Mouse (Mus musculus): ENCODE measurements around the gene Olfr714.
"Not testable (repeated sequence)": the region's sequence is repeated elsewhere in the genome, so short reads cannot be mapped to it uniquely, and the experiment has no call there.

The Olfr714 gene

DNA sequence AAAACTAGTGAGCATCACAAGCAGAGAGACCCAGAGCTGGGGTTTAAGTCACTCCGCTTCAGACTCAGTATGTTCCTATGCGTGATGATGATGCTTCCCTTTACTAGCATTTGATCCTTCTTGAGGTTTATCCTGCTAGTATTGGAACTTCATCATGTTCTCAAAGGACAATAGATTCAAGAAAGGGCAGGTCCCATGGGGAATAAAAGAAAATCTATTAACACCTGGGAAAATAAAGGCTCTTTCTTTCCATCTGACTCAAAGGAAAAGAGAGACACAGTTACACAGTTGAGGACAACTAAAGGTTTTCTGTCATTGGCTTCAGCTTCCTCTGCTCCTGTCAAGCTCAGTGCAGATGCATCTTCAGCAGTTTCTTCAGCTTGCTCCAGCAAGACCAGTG lies at the start of gene Olfr714:
TSS of gene Olfr714 (plus strand) at position 301 of the 400 bp plus-strand sequence.
- DNase-seq, result no peak

DNA sequence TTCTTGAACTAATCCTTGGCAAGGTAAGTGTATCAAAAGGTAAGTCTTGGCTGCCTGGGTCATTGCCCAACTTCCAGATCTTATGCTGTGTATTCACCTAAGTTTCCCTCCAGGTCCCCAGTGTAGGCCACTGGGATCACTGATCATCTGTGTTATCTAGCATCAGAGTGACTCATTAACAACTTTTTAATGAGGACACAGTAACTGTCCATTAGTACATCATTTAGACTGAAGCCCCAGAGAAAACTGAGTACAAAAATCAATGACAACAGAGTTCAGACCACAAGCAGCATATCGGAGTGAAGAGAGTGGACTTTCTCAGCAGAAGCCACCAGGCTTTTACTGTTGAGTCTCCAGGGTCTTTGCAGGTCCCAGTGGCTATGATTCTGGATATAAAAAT lies 39.9 kb upstream of the Olfr714 start, which contains the start of gene Olfr713:
TSS of gene Olfr713 (plus strand) at position 301 of the 400 bp plus-strand sequence.
- DNase-seq, result no peak

DNA sequence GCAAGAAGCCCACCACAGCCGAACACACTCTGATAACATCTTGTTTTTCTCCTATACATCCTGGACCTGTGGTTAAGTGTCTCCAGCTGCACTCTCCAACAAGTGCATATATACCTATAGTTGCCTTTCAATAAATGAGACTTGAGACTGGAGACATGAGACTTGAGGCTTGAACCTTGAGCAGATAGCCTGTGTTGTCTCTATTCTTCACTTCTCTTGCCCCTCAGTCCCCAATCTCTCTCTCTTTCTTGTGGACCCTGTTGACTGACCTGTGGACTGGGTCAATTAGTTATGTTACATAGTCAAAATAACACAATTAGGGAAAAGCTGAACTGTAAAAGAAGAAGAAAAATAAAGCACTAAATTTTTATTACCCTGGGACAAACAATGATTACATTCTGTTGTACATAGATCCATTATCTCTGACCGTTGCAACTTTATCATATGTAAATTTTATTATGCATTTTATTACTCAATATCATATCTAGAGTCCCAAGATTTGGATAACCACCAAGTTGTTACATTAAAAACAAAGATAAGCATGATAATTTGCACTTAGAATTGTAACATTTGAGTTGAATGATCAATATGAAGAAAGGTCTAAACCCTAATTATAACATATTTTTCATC lies 30.7 kb upstream of the Olfr714 start:
- no peak for DNase-seq

DNA sequence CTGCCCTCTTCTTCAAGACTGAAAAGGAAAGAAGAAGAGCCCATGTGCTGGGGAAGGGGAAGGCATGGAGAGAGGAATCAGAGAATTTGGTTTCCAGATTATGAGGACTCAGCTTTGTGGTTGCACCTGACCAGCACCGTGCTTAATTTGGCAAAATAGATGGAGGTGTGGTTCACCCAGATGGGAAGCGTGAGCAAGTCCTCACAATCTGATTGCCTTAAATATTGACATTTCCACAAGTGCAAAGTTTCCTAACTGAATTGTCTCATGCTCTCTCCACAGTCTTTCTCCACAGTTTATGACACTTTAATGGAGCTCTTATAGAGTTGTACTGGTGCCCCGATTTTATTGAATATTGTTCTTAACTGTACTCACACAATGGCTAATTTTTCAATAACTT lies 27.6 kb upstream of the Olfr714 start:
- no peak for DNase-seq

DNA sequence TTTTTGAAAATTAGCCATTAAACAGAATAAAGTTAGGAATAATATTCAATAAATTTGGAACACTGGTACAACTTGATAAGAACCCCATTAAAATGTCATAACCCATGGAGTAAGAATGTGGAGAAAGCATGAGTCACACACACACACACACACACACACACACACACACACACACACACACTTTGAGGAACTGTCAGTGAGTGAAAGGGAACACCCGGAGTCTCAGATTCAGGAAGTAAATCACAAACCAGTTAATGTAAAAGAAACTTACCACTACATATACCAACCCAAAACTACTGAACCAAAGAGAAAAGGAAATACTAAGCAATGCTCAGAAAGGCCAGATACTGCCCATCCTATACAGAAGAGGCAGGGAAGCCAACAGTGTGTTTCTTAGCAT lies 26.4 kb upstream of the Olfr714 start:
- DNase-seq, result no peak

DNA sequence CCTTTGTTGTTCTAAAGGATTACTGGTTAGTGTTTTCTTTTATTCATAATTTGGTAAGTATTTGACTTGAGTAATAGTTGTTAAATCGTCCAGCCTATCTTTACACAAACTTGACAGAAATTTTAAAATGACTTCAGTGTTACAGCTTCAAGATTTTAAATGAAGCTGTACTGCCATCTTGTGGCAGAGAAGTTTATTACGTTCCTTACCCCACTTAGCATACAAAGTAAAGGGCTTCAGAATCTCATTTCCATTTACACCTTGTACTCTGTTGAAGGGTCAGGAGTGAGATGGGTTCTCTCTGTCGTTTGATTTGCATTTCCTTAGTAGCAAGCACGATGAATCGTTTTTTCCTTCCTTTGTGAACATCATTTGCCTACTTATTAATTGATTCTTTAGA lies 24.9 kb upstream of the Olfr714 start:
- DNase-seq, result peak; percentile 23

DNA sequence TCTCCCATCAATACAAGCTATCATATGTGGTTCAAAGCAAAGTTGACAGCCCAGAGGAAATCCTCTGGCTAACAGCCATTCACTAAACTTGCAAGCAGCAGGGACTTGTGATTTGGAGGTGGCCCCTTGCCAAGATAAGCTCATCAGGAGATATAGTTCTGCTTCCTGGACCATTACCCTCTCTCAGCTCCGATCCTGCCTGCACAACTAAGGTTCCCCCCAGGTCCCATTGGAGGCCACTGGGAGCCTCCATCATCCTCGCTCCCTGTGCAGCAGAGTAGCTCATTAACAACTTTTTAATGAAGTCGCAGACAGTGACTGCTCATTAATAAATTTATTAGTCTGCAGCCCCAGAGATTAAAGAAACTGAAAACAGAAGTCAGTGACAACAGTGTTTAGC lies 23.2 kb upstream of the Olfr714 start:
- no peak for DNase-seq

DNA sequence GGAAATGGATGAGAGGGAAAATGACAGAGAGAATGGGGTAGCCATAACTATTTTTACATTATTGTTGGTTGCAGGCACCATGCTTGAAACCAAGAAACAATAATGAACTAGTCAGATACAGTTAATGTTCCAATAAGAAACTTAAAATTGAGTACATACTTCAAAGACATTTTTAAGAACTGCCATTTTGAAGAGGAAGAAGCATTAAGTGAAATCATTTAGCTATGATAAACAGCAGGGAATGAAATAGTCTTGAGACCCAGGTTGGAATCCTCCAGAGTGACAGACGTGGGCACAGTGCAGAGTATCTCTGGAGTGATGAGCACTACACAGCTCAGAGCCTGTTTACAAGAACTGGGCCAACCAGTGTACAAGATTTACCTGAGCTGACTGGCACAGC lies 22.1 kb downstream of the Olfr714 start, which contains the start of gene Olfr17:
TSS of gene Olfr17 (plus strand) at position 301 of the 400 bp plus-strand sequence.
- DNase-seq, result no peak

DNA sequence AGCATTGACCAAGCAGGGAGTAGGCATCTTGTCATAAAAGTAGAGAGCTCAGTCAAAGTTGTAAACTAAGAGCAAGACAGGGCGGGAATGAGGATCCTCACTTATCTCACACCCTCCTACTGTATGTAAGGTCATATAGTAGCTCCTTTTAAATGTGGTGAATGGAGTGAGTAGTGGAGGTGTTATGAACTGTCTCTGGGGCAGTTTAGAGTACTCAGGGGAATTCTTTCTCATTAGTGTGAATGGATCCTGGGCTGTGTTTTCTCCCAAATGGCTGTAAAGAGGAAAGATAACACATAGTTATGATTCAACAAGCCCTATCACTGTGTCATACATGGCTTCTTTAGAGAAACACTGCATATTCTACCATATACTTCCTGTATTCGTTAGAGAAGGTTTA lies 39.5 kb downstream of the Olfr714 start, which contains the start of gene Olfr715b:
TSS of gene Olfr715b (minus strand) at position 101 of the 400 bp plus-strand sequence.
- not testable (repeated sequence) for DNase-seq

Measured in thymus, postnatal 4 days (tissue).